Mouse (Mus musculus) lung, embryonic 14.5 days (tissue): ENCODE data around the gene Cul9. TPM values are rescaled to one million over a fixed set of nuclear protein-coding genes. Genes with fewer than 3 reads are reported as not detected.

Source experiments
- ATAC-seq: fragments of 200-750 bp; cut with Nextera tagmentation; 2 replicates; pipeline ENCODE4 v1.8.0; 2017; ENCODE audit warnings: mild to moderate bottlenecking, moderate TSS enrichment, moderate library complexity; ENCODE audit not compliant: insufficient read depth
- DNase-seq: peaks from one replicate; pipeline ENCODE4 v3.0.0-alpha.2; 2015
- H3K27ac ChIP-seq: fragments of 300-500 bp; sonication (generic); 2 replicates; pipeline ENCODE4 v1.5.1; 2014; ENCODE audit warnings: low read depth, mild to moderate bottlenecking, moderate library complexity
- H3K27me3 ChIP-seq: fragments of 300-500 bp; sonication (generic); 2 replicates; pipeline ENCODE4 v1.6.1; 2014; ENCODE audit warnings: low read length, control low read depth; ENCODE audit not compliant: insufficient read depth
- H3K36me3 ChIP-seq: fragments of 300-500 bp; sonication (generic); 2 replicates; pipeline ENCODE4 v1.6.1; 2014; ENCODE audit warnings: control low read depth; ENCODE audit not compliant: insufficient read depth
- H3K4me1 ChIP-seq: fragments of 300-500 bp; sonication (generic); 2 replicates; pipeline ENCODE4 v1.6.1; 2014; ENCODE audit warnings: antibody characterized with exemption, control low read depth; ENCODE audit not compliant: insufficient read depth
- H3K4me2 ChIP-seq: fragments of 300-500 bp; sonication (generic); 2 replicates; pipeline ENCODE4 v1.6.1; 2014; ENCODE audit warnings: mild to moderate bottlenecking
- H3K4me3 ChIP-seq: fragments of 300-500 bp; sonication (generic); 2 replicates; pipeline ENCODE4 v1.5.1; 2014; ENCODE audit warnings: low read depth, low read length
- H3K9ac ChIP-seq: fragments of 300-500 bp; sonication (generic); 2 replicates; pipeline ENCODE4 v1.6.1; 2014
- H3K9me3 ChIP-seq: fragments of 300-500 bp; sonication (generic); 2 replicates; pipeline ENCODE4 v1.6.1; 2016; ENCODE audit warnings: low read depth, low read length, control low read depth
- CTCF ChIP-seq: IDR thresholded peaks from 2 replicates; pipeline ENCODE4 v1.5.1; 2016; ENCODE audit warnings: antibody characterized with exemption, low read depth
- WGBS: fragments of 180-500 bp; shearing (Covaris S2); extraction: QIAGEN DNeasy Blood & Tissue Kit; methylation state at CpG from one replicate; pipeline ENCODE4 v1.1.7; 2014; 5-methylcytosine and 5-hydroxymethylcytosine counted together
- polyA plus RNA-seq: library from polyadenylated mRNA; unstranded; fragments of >200 nt; fragmentation: Nextera tagmentation; extraction: Ambion mirVana; gene quantifications from 2 replicates; pipeline ENCODE4 v1.2.1, GENCODE M21; 2014

The Cul9 gene
- polyA plus RNA-seq, 1 experiment from 2014 or later = 2.9 TPM

- ATAC-seq (no peak), DNase-seq (peak; percentile 21)
- H3K27me3 ChIP-seq = no peaks in the 10 kb centered on the region
- 23% methylated on average over 11 of the region's 11 CpGs for WGBS
- H3K36me3 ChIP-seq = peaks cover 44% of the 10 kb centered on the region
- H3K27ac ChIP-seq = peak overlapping the region; percentile 97
- H3K9me3 ChIP-seq = no peaks in the 10 kb centered on the region
- H3K4me1 ChIP-seq = peaks cover 20% of the 10 kb centered on the region
- peak overlapping the region; percentile 98 for H3K9ac ChIP-seq
- H3K4me2 ChIP-seq = peak overlapping the region; percentile 84
- H3K4me3 ChIP-seq = peak overlapping the region; percentile 95
- no peak for TF ChIP-seq CTCF
These were observed 7.3 kb upstream of the Cul9 start for GRCm38 (mm10) chr17:46553469-46553868.

DNA sequence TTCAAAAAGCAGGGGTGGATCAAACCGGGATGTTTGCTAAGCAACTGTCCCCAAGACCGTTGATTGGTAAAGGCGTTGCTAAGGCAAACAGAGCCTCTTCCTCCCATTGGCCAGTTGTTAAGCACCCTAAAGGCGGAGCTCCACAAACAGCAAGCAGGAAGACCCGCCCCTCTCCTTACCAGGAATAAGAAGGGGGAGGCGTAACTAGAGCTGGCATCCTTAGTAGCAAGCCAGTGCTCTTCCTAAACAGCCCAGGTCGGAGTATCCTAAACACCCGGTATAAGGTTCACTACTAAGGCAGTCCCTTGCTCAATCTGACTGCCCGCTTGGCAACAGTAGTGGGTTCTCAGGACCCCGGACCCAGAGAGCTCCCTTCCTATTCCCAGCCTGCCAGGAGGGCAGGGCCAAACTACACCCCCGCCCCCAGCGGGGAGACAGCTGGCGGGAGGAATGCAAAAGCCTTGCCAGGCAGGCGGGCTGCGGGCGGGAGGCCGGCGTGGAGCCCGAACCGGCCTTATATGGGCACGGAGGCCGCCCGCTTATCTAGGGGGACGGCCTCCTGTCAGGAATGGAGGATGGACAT is 6.7 kb upstream of the Cul9 start:
- no peak for TF ChIP-seq CTCF
- Histone ChIP-seq H3K9ac (peak overlapping the region; percentile 98; the same call in 1 of the 2 replicates), H3K36me3 (peaks cover 49% of the 10 kb centered on the region), H3K4me2 (peak overlapping the region; percentile 84), H3K4me3 (peak overlapping the region; percentile 95), H3K27me3 (no peaks in the 10 kb centered on the region), H3K27ac (peak overlapping the region; percentile 97), H3K9me3 (no peaks in the 10 kb centered on the region), H3K4me1 (peaks cover 20% of the 10 kb centered on the region)
- ATAC-seq = peak; percentile 68
- 2% methylated on average over 24 of the region's 24 CpGs for WGBS
- DNase-seq = peak; percentile 97

DNA sequence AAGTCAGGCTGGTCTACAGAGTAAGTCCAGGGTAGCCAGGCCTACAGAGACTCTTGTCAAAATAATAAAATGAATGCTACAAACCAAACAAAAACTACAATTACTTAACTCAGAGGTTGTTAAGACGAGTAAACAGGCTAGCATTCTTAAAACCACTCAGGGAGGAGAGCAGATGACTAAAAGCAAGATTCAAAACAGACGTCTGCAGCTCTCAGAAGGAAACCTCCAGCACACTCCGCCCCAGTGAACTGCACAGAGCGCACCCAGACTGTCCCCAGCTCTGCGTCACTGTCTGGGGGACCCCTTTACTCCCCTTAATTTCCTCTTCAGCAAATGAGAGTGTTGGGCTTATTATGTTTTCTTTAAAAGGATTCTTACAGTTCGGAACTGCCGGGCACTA is 6.0 kb upstream of the Cul9 start:
- no peak for ATAC-seq
- DNase-seq = no peak
- H3K36me3 ChIP-seq = peaks cover 57% of the 10 kb centered on the region
- H3K9ac ChIP-seq = 0 out of 2 replicates have a peak overlapping the region, but pooled peaks have one; percentile 11
- H3K27ac ChIP-seq = peak overlapping the region; percentile 97; the same call in 1 of the 2 replicates
- H3K9me3 ChIP-seq = no peaks in the 10 kb centered on the region
- no peaks in the 10 kb centered on the region for H3K27me3 ChIP-seq
- peak overlapping the region; percentile 95 for H3K4me3 ChIP-seq
- 76% methylated on average over 7 of the region's 7 CpGs for WGBS
- H3K4me1 ChIP-seq = peaks cover 14% of the 10 kb centered on the region
- H3K4me2 ChIP-seq = peak overlapping the region; percentile 84
- TF ChIP-seq CTCF = no peak

- Histone ChIP-seq H3K9me3 (no peaks in the 10 kb centered on the region), H3K4me2 (no peak overlapping the region), H3K4me1 (peaks cover 10% of the 10 kb centered on the region), H3K9ac (no peak overlapping the region), H3K27me3 (no peaks in the 10 kb centered on the region), H3K4me3 (no peak overlapping the region), H3K27ac (no peak overlapping the region), H3K36me3 (peaks cover 57% of the 10 kb centered on the region)
- ATAC-seq (no peak), DNase-seq (no peak)
- TF ChIP-seq CTCF = no peak
- WGBS = 92% methylated on average over 6 of the region's 6 CpGs
These were observed 5.2 kb upstream of the Cul9 start for GRCm38 (mm10) chr17:46551369-46551768.

DNA sequence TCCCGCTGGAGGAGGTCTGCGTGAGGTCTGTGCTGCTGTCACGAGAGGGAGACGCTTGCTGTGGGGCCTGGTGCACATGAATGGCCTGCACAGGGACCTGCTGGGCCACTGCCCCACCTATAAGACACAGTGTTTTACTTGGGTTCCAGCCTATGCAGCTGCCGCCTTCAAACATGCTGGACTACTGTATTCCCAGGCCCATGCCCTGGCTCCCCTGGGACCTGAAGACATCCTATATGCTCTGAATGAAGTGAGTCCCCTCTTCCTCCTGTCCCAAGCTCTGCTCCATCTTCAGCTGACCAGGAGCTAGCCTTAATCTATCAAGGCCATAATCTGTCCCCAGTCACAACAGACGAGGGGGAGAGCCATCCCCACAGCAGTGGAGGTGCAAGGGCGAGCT is 4.7 kb upstream of the Cul9 start:
- no peak overlapping the region for H3K4me2 ChIP-seq
- H3K9ac ChIP-seq = no peak overlapping the region
- 86% methylated on average over 7 of the region's 7 CpGs for WGBS
- no peaks in the 10 kb centered on the region for H3K9me3 ChIP-seq
- TF ChIP-seq CTCF = no peak
- peaks cover under 1% of the 10 kb centered on the region; the same call in 1 of the 2 replicates for H3K27me3 ChIP-seq
- H3K4me3 ChIP-seq = no peak overlapping the region
- H3K27ac ChIP-seq = no peak overlapping the region
- DNase-seq = no peak
- ATAC-seq = no peak
- peaks cover 10% of the 10 kb centered on the region for H3K4me1 ChIP-seq
- peaks cover 57% of the 10 kb centered on the region for H3K36me3 ChIP-seq

DNA sequence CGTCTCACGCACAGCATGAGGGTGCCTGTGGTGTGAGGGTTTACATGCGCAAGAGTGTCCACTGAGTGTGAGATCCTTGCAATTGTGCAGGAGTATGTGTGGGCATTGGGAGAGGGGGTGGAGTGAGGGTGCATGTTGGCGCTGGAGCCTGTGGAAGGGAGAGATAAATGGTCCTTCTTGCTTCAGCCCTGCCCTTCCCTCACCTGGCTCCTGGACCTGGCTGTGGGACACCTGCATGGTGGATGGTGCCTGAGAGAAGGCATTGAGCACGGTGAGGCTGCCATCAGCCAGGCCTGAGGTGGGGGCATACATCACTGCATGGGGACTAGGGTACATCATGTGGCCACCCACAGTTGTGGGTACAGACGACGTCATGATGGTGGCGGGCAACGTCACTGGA is 3.5 kb upstream of the Cul9 start:
- Histone ChIP-seq H3K36me3 (peaks cover 57% of the 10 kb centered on the region), H3K27me3 (peaks cover 5% of the 10 kb centered on the region; the same call in 1 of the 2 replicates), H3K4me2 (no peak overlapping the region), H3K4me1 (peaks cover 10% of the 10 kb centered on the region), H3K9me3 (no peaks in the 10 kb centered on the region), H3K27ac (no peak overlapping the region), H3K9ac (no peak overlapping the region), H3K4me3 (no peak overlapping the region)
- WGBS = 84% methylated on average over 9 of the region's 9 CpGs
- no peak for DNase-seq
- no peak for ATAC-seq
- no peak for TF ChIP-seq CTCF

DNA sequence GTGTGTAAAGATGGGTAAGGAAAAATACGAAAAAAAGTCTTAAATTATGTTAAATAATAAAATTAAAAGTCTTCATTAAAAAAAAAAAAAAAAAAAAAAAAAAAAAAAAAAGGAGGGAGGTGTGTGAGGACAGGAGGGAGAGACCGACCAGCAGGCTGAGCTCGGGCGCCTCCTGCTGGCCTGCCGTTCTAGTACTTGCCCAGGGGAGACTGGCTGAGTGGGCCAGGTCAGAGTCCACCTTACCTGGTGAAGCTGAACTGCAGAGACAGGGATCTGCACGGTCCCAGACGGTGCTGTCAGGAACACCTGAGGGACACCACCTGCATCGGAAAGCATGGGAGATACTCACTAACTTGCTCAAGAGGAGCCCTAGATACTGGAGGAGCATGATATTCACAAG is 3.0 kb upstream of the Cul9 start:
- 31% methylated on average over 8 of the region's 8 CpGs for WGBS
- peak; percentile 78 for DNase-seq
- H3K27me3 ChIP-seq = peaks cover 5% of the 10 kb centered on the region; the same call in 1 of the 2 replicates
- ATAC-seq = no peak
- H3K4me1 ChIP-seq = peaks cover 8% of the 10 kb centered on the region
- no peak overlapping the region for H3K27ac ChIP-seq
- no peak overlapping the region for H3K9ac ChIP-seq
- H3K9me3 ChIP-seq = no peaks in the 10 kb centered on the region
- H3K36me3 ChIP-seq = peaks cover 57% of the 10 kb centered on the region
- no peak overlapping the region for H3K4me3 ChIP-seq
- TF ChIP-seq CTCF = peak; percentile 77
- H3K4me2 ChIP-seq = no peak overlapping the region

- H3K4me1 ChIP-seq = peaks cover 5% of the 10 kb centered on the region; the same call in 1 of the 2 replicates
- no peak overlapping the region for H3K9ac ChIP-seq
- 57% methylated on average over 10 of the region's 11 CpGs for WGBS
- peaks cover 57% of the 10 kb centered on the region for H3K36me3 ChIP-seq
- peaks cover 5% of the 10 kb centered on the region; the same call in 1 of the 2 replicates for H3K27me3 ChIP-seq
- no peak for TF ChIP-seq CTCF
- H3K4me2 ChIP-seq = no peak overlapping the region
- H3K9me3 ChIP-seq = no peaks in the 10 kb centered on the region
- ATAC-seq (no peak), DNase-seq (no peak)
- H3K4me3 ChIP-seq = no peak overlapping the region
- H3K27ac ChIP-seq = no peak overlapping the region
These were observed 2.6 kb upstream of the Cul9 start for GRCm38 (mm10) chr17:46548741-46549140.
